In the genomic region with DNA sequence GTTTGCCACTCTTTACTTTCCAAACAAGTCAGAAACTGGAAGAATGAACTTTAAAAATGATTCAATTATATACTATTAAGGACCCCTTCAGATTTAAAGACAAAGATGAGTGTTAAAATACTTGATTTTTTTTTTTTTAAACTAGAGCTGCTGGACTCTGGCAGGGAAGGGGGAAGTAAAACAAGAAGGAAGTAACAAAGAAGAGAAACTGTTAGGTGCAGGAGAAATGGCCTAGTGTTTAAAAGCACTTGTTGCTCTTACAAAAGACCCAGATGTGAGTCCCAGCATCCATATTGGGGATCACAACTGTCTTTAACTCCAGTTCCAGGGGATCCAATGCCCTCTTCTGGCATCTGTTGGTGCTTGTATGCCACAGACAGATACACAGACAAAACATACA, we compare ENCODE assay signal across 26 mouse cellular contexts. TPM values are rescaled to one million over a fixed set of nuclear protein-coding genes. Genes with fewer than 3 reads are reported as not detected.
DNase-seq lines count a peak whose midpoint lies in the region; ATAC-seq and TF ChIP-seq lines count a peak whose summit lies in the region.
"Had no signal": no experiment of that assay in that cellular context is flagged by ENCODE, and none has a peak within 500 bp of the region (broad histone marks: within the 10 kb centered on the region; RNA-seq: fewer than 3 reads in every experiment).

No protein-coding gene starts in this region.

- TF ChIP-seq POLR2A in spleen, adult 2 months (IDR thresholded peaks at IDR 0.05; ENCODE audit: low read depth, low read length): no peak

- intact Hi-C loops in left cerebral cortex, postnatal 25 days (cut with DNase I): no loop called here
- intact Hi-C loops in heart, postnatal 25 days (cut with DNase I): no loop called here

- no peak for TF ChIP-seq CTCF in spleen, adult 2 months (IDR thresholded peaks at IDR 0.05; ENCODE audit: extremely low read depth, insufficient read depth, insufficient read length, insufficient replicate concordance)
- no peak for TF ChIP-seq CTCF in forebrain, postnatal 0 days (IDR thresholded peaks at IDR 0.05; ENCODE audit: low read depth)

- H3K4me1 ChIP-seq in spleen, adult 2 months (ENCODE audit: control insufficient read depth, insufficient read depth, insufficient read length): peaks cover 9% of the 10 kb centered on the region
- no peaks in the 10 kb centered on the region for H3K4me1 ChIP-seq in forebrain, postnatal 0 days (ENCODE audit: insufficient read depth)
- H3K4me1 ChIP-seq: forebrain, embryonic 12.5 days; heart, embryonic 15.5 days; hindbrain, embryonic 10.5 days; intestine, embryonic 15.5 days had no signal

- no peak for ATAC-seq in forebrain, postnatal 0 days
- ATAC-seq: CD4-positive, CD25-positive, alpha-beta regulatory T cell, adult 4 months; forebrain, embryonic 16.5 days; intestine, embryonic 15.5 days had no signal

- no peak overlapping the region for H3K4me3 ChIP-seq in spleen, adult 2 months (ENCODE audit: extremely low read depth, insufficient read depth, insufficient read length)
- no peak overlapping the region for H3K4me3 ChIP-seq in macrophage (ENCODE audit: inconsistent target)
- no peak overlapping the region for H3K4me3 ChIP-seq in forebrain, postnatal 0 days (ENCODE audit: low read depth, low read length)
- H3K4me3 ChIP-seq: embryonic facial prominence, embryonic 12.5 days; forebrain, embryonic 12.5 days; heart, embryonic 10.5 days; heart, embryonic 15.5 days; hindbrain, embryonic 10.5 days; intestine, embryonic 15.5 days had no signal

- H3K9me3 ChIP-seq in forebrain, postnatal 0 days (ENCODE audit: low read length): no peaks in the 10 kb centered on the region
- H3K9me3 ChIP-seq: embryonic facial prominence, embryonic 12.5 days; forebrain, embryonic 12.5 days; heart, embryonic 10.5 days; heart, embryonic 15.5 days; hindbrain, embryonic 10.5 days; intestine, embryonic 15.5 days had no signal

- H3K79me2 ChIP-seq in macrophage (ENCODE audit: inconsistent target): peaks cover 76% of the 10 kb centered on the region

- no peak for DNase-seq in spleen, adult 2 months (ENCODE audit: low read depth in 1 of 2, low spot score in 2 of 2)
- no peak for DNase-seq in spleen, adult 18-20 months
- DNase-seq in MEL-GATA-1-ER (ENCODE audit: extremely low read depth, low read depth): peak; percentile 25
- DNase-seq in forebrain, postnatal 0 days: no peak
- DNase-seq in left cerebral cortex, postnatal 25 days (ENCODE audit: low spot score in 2 of 2): no peak
- DNase-seq in heart, postnatal 25 days (ENCODE audit: low spot score): no peak
- no peak for DNase-seq in lung, adult 18-20 months
- DNase-seq: adrenal gland, adult 8-10 months; adrenal gland, postnatal 36 days; cerebellum, adult 11 months; cerebellum, adult 8-10 months; cerebellum, postnatal 14 days; gastrocnemius, postnatal 14 days; heart, adult 11 months; heart, postnatal 14 days; kidney, adult 18-20 months had no signal

- H3K27me3 ChIP-seq in spleen, adult 2 months (ENCODE audit: control insufficient read depth, insufficient read depth, low read length): no peaks in the 10 kb centered on the region
- H3K27me3 ChIP-seq in forebrain, postnatal 0 days (ENCODE audit: insufficient read depth, low read length): no peaks in the 10 kb centered on the region
- H3K27me3 ChIP-seq: embryonic facial prominence, embryonic 12.5 days; forebrain, embryonic 12.5 days; heart, embryonic 15.5 days; intestine, embryonic 15.5 days had no signal

- peaks cover 6% of the 10 kb centered on the region; the same call in 1 of the 2 replicates for H3K36me3 ChIP-seq in spleen, adult 2 months (ENCODE audit: control insufficient read depth, insufficient read depth, low read length)
- H3K36me3 ChIP-seq in macrophage (ENCODE audit: inconsistent target): peaks cover 16% of the 10 kb centered on the region; the same call in 1 of the 2 replicates
- peaks cover 5% of the 10 kb centered on the region; the same call in 1 of the 2 replicates for H3K36me3 ChIP-seq in forebrain, postnatal 0 days (ENCODE audit: insufficient read depth)
- H3K36me3 ChIP-seq: intestine, embryonic 15.5 days had no signal

- peak overlapping the region; percentile 69; the same call in 1 of the 2 replicates for H3K27ac ChIP-seq in spleen, adult 2 months (ENCODE audit: insufficient read depth, low read length)
- 0 out of 2 replicates have a peak overlapping the region, but pooled peaks have one; percentile 1 for H3K27ac ChIP-seq in macrophage
- no peak overlapping the region for H3K27ac ChIP-seq in forebrain, postnatal 0 days (ENCODE audit: low read depth, low read length)
- H3K27ac ChIP-seq: embryonic facial prominence, embryonic 12.5 days; forebrain, embryonic 12.5 days; heart, embryonic 10.5 days; heart, embryonic 15.5 days; hindbrain, embryonic 10.5 days; hindbrain, embryonic 14.5 days; intestine, embryonic 15.5 days had no signal

- H3K9ac ChIP-seq in forebrain, postnatal 0 days: no peak overlapping the region
- H3K9ac ChIP-seq: embryonic facial prominence, embryonic 12.5 days; forebrain, embryonic 12.5 days; heart, embryonic 15.5 days; hindbrain, embryonic 14.5 days; intestine, embryonic 15.5 days had no signal

- no peak overlapping the region for H3K4me2 ChIP-seq in forebrain, postnatal 0 days (ENCODE audit: low read depth)
- H3K4me2 ChIP-seq: embryonic facial prominence, embryonic 12.5 days; forebrain, embryonic 12.5 days; heart, embryonic 15.5 days; hindbrain, embryonic 14.5 days; intestine, embryonic 15.5 days had no signal

RNA-seq across cellular contexts. Expression of a gene that starts 33.9 kb away (rescaled TPM):
- polyA plus RNA-seq in spleen, adult 2 months (2012; rRNA removed): 3.1 and 3.8 TPM in 2 replicates
- total RNA-seq in macrophage (2018; cell fraction: chromatin; rRNA removed): 100 to 1,000 TPM in 10 of 26 experiments, 10 to 100 TPM in 16; 21.3 to 325 (median 46.7) TPM
- 100 to 1,000 TPM in 8 of 26 experiments, 10 to 100 TPM in 18; 50.7 to 299 (median 72.7) TPM for total RNA-seq in macrophage (2018; cell fraction: cytosol; rRNA removed)
- 100 to 1,000 TPM in 10 of 26 experiments, 10 to 100 TPM in 16; 28.3 to 284 (median 58.7) TPM for total RNA-seq in macrophage (2018; cell fraction: nucleus; rRNA removed)
- 41.3 to 59.7 TPM (median 53.6 TPM) in 3 replicates for polyA plus RNA-seq in macrophage (2018)
- 62.5 and 66.5 TPM in 2 replicates for total RNA-seq in forebrain, postnatal 0 days (2014; rRNA removed)
- polyA plus RNA-seq in forebrain, postnatal 0 days (2015; fragmentation: Nextera tagmentation; extraction: Ambion mirVana): 66.7 and 70.7 TPM in 2 replicates
- 10 to 100 TPM; 75.3 to 76.8 TPM for total RNA-seq in left cerebral cortex, postnatal 25 days (2021)
- total RNA-seq in heart, postnatal 25 days (2021): 10 to 100 TPM; 49.8 to 51.0 TPM

RNA-seq across cellular contexts. Expression of a gene that starts 45.5 kb away (rescaled TPM):
- 0.83 and 1.1 TPM in 2 replicates for polyA plus RNA-seq in spleen, adult 2 months (2012; rRNA removed)
- total RNA-seq in macrophage (2018; cell fraction: chromatin; rRNA removed): 1 to 10 TPM in 24 of 26 experiments, under 1 TPM in 2; 0.47 to 7.5 (median 2.8) TPM
- 1 to 10 TPM; 1.5 to 3.6 (median 2.4) TPM for total RNA-seq in macrophage (2018; cell fraction: cytosol; rRNA removed)
- total RNA-seq in macrophage (2018; cell fraction: nucleus; rRNA removed): 10 to 100 TPM in 1 of 26 experiments, 1 to 10 TPM in 25; 1.3 to 69.3 (median 3.7) TPM
- 1.0 to 3.2 TPM (median 1.8 TPM) in 3 replicates for polyA plus RNA-seq in macrophage (2018)
- 2.7 and 3.4 TPM in 2 replicates for total RNA-seq in forebrain, postnatal 0 days (2014; rRNA removed)
- 9.3 and 9.7 TPM in 2 replicates for polyA plus RNA-seq in forebrain, postnatal 0 days (2015; fragmentation: Nextera tagmentation; extraction: Ambion mirVana)
- total RNA-seq in left cerebral cortex, postnatal 25 days (2021): 1 to 10 TPM; 3.6 to 4.1 TPM
- 1 to 10 TPM; 1.3 TPM for total RNA-seq in heart, postnatal 25 days (2021)
